Mouse (Mus musculus) E14TG2a.4 (cell line): ENCODE results near the gene Pou2f3.

Source experiments
- CTCF ChIP-seq: conservative IDR thresholded peaks from 2 replicates; pipeline ENCODE4 v1.5.1; 2014; ENCODE audit warnings: low read length
- NANOG ChIP-seq: IDR thresholded peaks from 2 replicates; pipeline ENCODE4 v1.6.1; 2014; ENCODE audit warnings: borderline replicate concordance, low read length, mixed read lengths

DNA sequence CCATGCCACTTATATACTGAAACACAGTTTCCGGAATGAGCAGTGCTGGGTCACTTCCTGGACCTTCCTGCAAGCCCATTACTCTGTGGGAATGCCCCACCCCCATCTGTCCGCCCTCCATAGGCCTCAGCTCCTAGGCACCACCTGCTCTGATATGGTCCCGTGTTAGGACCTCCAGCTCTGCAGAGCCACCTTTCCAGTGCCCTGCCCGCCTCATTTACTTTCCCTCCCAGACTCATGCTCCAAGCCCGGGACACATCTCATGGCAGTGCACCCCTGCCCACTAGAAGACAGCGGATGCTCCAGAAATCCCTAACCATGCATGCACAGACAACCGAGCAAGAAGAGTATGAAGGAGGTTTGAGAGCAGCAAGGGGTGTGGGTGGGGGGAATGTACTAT lies 19.8 kb upstream of the Pou2f3 start:
- TF ChIP-seq CTCF, result no peak
- TF ChIP-seq NANOG, result no peak
